Mouse (Mus musculus): ENCODE results near the gene Gemin7. TPM values are rescaled to one million over a fixed set of nuclear protein-coding genes. Genes with fewer than 3 reads are reported as not detected.

The Gemin7 gene
- total and polyA plus RNA-seq, 3 experiments, result 63.2 to 101 (median 64.4) TPM

DNA sequence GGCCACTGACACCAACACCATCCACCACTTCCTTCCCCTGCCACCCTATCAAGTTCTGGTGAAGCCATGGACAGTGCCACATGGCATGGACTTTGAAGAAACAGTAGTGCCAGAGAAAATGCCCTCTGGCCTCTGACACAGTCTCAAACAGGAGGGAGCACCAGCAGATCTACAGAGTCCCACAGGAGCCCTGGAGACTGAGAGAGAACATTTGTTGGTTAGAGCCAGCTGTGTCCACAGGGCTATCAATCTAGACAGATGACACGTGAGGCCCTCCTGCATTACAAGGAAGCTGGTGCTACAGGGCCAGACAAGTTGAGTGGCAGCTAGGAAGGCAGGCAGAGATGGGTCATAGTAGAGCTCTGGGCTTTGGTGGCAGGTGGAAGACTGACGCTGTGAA is 25.0 kb downstream of the Gemin7 start:
- Histone ChIP-seq H3K9me3 (replicated peaks; ENCODE audit: low read length) (no peaks in the 10 kb centered on the region), H3K36me3 (replicated peaks in 1 of 2; ENCODE audit: control insufficient read depth in 1 of 2, insufficient read depth in 1 of 2, low read length in 1 of 2) (peaks cover 35 to 92% of the 10 kb centered on the region in 2 experiments), H3K27me3 (replicated peaks) (no peaks in the 10 kb centered on the region), H3K27ac (ENCODE audit: insufficient read depth, low read depth) (no peak overlapping the region), H3K4me1 (ENCODE audit: control insufficient read depth in 1 of 2, insufficient read depth in 2 of 2) (no peaks in the 10 kb centered on the region), H3K79me2 (replicated peaks; ENCODE audit: control insufficient read depth, extremely low read depth, insufficient read depth, poor library complexity, severe bottlenecking) (peaks cover 35% of the 10 kb centered on the region), H3K4me3 (replicated peaks in 1 of 3; ENCODE audit: low read depth in 2 of 3, low read length in 2 of 3, poor library complexity in 1 of 3) (no peak overlapping the region), H3K4me2 (ENCODE audit: insufficient read depth, low read depth, poor library complexity, severe bottlenecking) (no peak overlapping the region), H3K9ac (ENCODE audit: insufficient read depth, low read depth) (no peak overlapping the region)
- in situ Hi-C loops (cut with MboI; ENCODE audit: low pct_ligation_motif_present, low pct_unique_long_range_greater_than_20kb, low sequenced_read_pairs) (loop anchor here (25.0 kb wide), 1 partner anchor 140 kb away; the partner anchor contains the start of genes Ckm and Klc3), dilution Hi-C loops (cut with MboI; ENCODE audit: extremely low pct_ligation_motif_present, extremely low pct_unique_long_range_greater_than_20kb, low sequenced_read_pairs) (no loop called here)
- no peak for DNase-seq (ENCODE audit: extremely low read depth)
- TF ChIP-seq POLR2AphosphoS2 (IDR thresholded peaks at IDR 0.05; ENCODE audit: low read depth, low read length) (no peak), NRF1 (IDR thresholded peaks at IDR 0.05; ENCODE audit: low read depth, low read length) (no peak), CHD1 (IDR thresholded peaks at IDR 0.05; ENCODE audit: low read depth, low read length) (no peak), IRF4 (IDR thresholded peaks at IDR 0.05; ENCODE audit: low read depth, low read length) (no peak), USF1 (IDR thresholded peaks at IDR 0.05; ENCODE audit: low read depth, low read length) (no peak), TCF12 (IDR thresholded peaks at IDR 0.05; ENCODE audit: low read depth, low read length) (no peak), MAX (IDR thresholded peaks at IDR 0.05; ENCODE audit: low read length) (no peak), EP300 (IDR thresholded peaks at IDR 0.05; ENCODE audit: low read length) (no peak), MXI1 (IDR thresholded peaks at IDR 0.05; ENCODE audit: low read depth, low read length) (no peak)

DNA sequence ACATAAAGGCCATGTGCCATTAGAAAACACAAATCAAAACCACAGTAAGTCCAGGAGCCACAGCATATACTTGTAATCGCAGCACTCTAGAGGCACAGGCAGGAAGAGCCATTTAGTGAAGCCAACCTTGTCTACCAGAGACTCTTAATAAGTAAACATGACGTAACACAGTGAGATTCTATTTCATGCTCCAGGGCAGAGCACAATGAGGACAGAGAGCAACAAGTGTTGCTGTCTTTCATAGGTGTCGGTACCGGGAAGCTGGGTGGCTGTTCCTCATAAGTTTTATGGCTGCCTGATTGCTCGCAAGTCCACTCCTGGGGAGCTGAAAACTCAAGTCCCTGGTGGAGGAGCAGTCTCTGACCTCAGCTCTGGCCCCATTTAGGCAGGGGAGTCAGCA is 25.8 kb downstream of the Gemin7 start:
- dilution Hi-C loops (cut with MboI; ENCODE audit: extremely low pct_ligation_motif_present, extremely low pct_unique_long_range_greater_than_20kb, low sequenced_read_pairs) (no loop called here), in situ Hi-C loops (cut with MboI; ENCODE audit: low pct_ligation_motif_present, low pct_unique_long_range_greater_than_20kb, low sequenced_read_pairs) (loop anchor here (25.0 kb wide), 1 partner anchor 139 kb away; the partner anchor contains the start of genes Ckm and Klc3)
- H3K4me1 ChIP-seq (ENCODE audit: control insufficient read depth in 1 of 2, insufficient read depth in 2 of 2), result peaks cover 0 to 4% of the 10 kb centered on the region in 2 experiments; a peak in 1 of 4 replicates
- peaks cover 35% of the 10 kb centered on the region for H3K79me2 ChIP-seq (replicated peaks; ENCODE audit: control insufficient read depth, extremely low read depth, insufficient read depth, poor library complexity, severe bottlenecking)
- TF ChIP-seq CHD2 (IDR thresholded peaks at IDR 0.05; ENCODE audit: low read length), result no peak
- no peak for TF ChIP-seq JUND (conservative IDR thresholded peaks at IDR 0.05; ENCODE audit: low read depth, low read length)
- TF ChIP-seq ZMIZ1 (IDR thresholded peaks at IDR 0.05; ENCODE audit: low read depth, low read length), result no peak
- TF ChIP-seq ZC3H11A (IDR thresholded peaks at IDR 0.05; ENCODE audit: low read depth, low read length), result no peak
- no peak for TF ChIP-seq ETS1 (conservative IDR thresholded peaks at IDR 0.05; ENCODE audit: low read depth, low read length)
- no peak for TF ChIP-seq ZNF384 (IDR thresholded peaks at IDR 0.05; ENCODE audit: low read depth, low read length)
- TF ChIP-seq EP300 (IDR thresholded peaks at IDR 0.05; ENCODE audit: low read length), result no peak
- no peak for TF ChIP-seq TCF12 (IDR thresholded peaks at IDR 0.05; ENCODE audit: low read depth, low read length)
- no peak for TF ChIP-seq MEF2A (IDR thresholded peaks at IDR 0.05; ENCODE audit: borderline replicate concordance, low read depth, low read length)
- no peak for TF ChIP-seq MAX (IDR thresholded peaks at IDR 0.05; ENCODE audit: low read length)
- TF ChIP-seq SMC3 (IDR thresholded peaks at IDR 0.05; ENCODE audit: low read depth, low read length), result no peak
- TF ChIP-seq MAFK (IDR thresholded peaks at IDR 0.05; ENCODE audit: insufficient replicate concordance, low read length), result no peak
- no peak for TF ChIP-seq HCFC1 (IDR thresholded peaks at IDR 0.05; ENCODE audit: low read depth, low read length)
- TF ChIP-seq CTCF (conservative IDR thresholded peaks at IDR 0.05 in 1 of 2, IDR thresholded peaks at IDR 0.05 in 1 of 2; ENCODE audit: low read depth in 2 of 2, low read length in 2 of 2), result no peak
- no peak for TF ChIP-seq UBTF (IDR thresholded peaks at IDR 0.05; ENCODE audit: low read depth, low read length)
- no peak for TF ChIP-seq MAZ (IDR thresholded peaks at IDR 0.05; ENCODE audit: low read depth, low read length)
- TF ChIP-seq SIN3A (IDR thresholded peaks at IDR 0.05; ENCODE audit: low read length), result no peak
- TF ChIP-seq IRF4 (IDR thresholded peaks at IDR 0.05; ENCODE audit: low read depth, low read length), result no peak
- no peak for TF ChIP-seq MXI1 (IDR thresholded peaks at IDR 0.05; ENCODE audit: low read depth, low read length)
- H3K9me3 ChIP-seq (replicated peaks; ENCODE audit: low read length), result no peaks in the 10 kb centered on the region
- H3K9ac ChIP-seq (ENCODE audit: insufficient read depth, low read depth), result no peak overlapping the region
- H3K4me3 ChIP-seq (replicated peaks in 1 of 3; ENCODE audit: low read depth in 2 of 3, low read length in 2 of 3, poor library complexity in 1 of 3), result no peak overlapping the region
- no peak overlapping the region for H3K27ac ChIP-seq (ENCODE audit: insufficient read depth, low read depth)
- H3K27me3 ChIP-seq (replicated peaks), result no peaks in the 10 kb centered on the region
- no peak for DNase-seq (ENCODE audit: extremely low read depth)
- H3K4me2 ChIP-seq (ENCODE audit: insufficient read depth, low read depth, poor library complexity, severe bottlenecking), result no peak overlapping the region
- H3K36me3 ChIP-seq (replicated peaks in 1 of 2; ENCODE audit: control insufficient read depth in 1 of 2, insufficient read depth in 1 of 2, low read length in 1 of 2), result peaks cover 35 to 92% of the 10 kb centered on the region in 2 experiments

Measured in CH12.LX (cell line).